Mouse (Mus musculus): ENCODE measurements around the gene Shank2.

- TF ChIP-seq ZNF384 (IDR thresholded peaks at IDR 0.05; ENCODE audit: low read depth, low read length), result no peak
- TF ChIP-seq MAFK (IDR thresholded peaks at IDR 0.05; ENCODE audit: insufficient read depth, low read depth, low read length), result no peak
- no peak for TF ChIP-seq HCFC1 (IDR thresholded peaks at IDR 0.05; ENCODE audit: borderline replicate concordance, insufficient read depth, low read length)
Measured at GRCm38 (mm10) chr7:144409682-144410081, 408.0 kb downstream of the Shank2 start.
